12 mouse cellular contexts compared by ENCODE assay signal in genomic region chr10:79861230-79862048, GRCm38 (mm10). TPM values are rescaled to one million over a fixed set of nuclear protein-coding genes. Genes with fewer than 3 reads are reported as not detected.
DNase-seq lines count a peak whose midpoint lies in the region; ATAC-seq lines count a peak whose summit lies in the region.
"Had no signal": no experiment of that assay in that cellular context is flagged by ENCODE, and none has a peak within 500 bp of the region (broad histone marks: within the 10 kb centered on the region; RNA-seq: fewer than 3 reads in every experiment).

No protein-coding gene starts in this region.

- peak overlapping the region; percentile 47; the same call in 1 of the 2 replicates for H3K27ac ChIP-seq in limb, embryonic 15.5 days
- H3K27ac ChIP-seq: stomach, embryonic 15.5 days had no signal

- H3K4me1 ChIP-seq in megakaryocyte, embryonic 14.5 days = peaks cover 84% of the 10 kb centered on the region
- peaks cover 61% of the 10 kb centered on the region for H3K4me1 ChIP-seq in limb, embryonic 15.5 days

- H3K9me3 ChIP-seq in megakaryocyte, embryonic 14.5 days = no peaks in the 10 kb centered on the region
- no peaks in the 10 kb centered on the region for H3K9me3 ChIP-seq in limb, embryonic 15.5 days
- H3K9me3 ChIP-seq: stomach, embryonic 15.5 days had no signal

- peaks cover 92% of the 10 kb centered on the region for H3K36me3 ChIP-seq in megakaryocyte, embryonic 14.5 days (replicated peaks; ENCODE audit: low read length)
- peaks cover 86% of the 10 kb centered on the region for H3K36me3 ChIP-seq in limb, embryonic 15.5 days

- peak; percentile 78 for DNase-seq in cerebellum, adult 9-10 months
- DNase-seq in kidney, adult 11 months = peak; percentile 85
- no peak for DNase-seq in layer of hippocampus, postnatal 14 days (ENCODE audit: low spot score in 2 of 2)
- no peak for DNase-seq in ovary, postnatal 10 days (ENCODE audit: low spot score)
- no peak for DNase-seq in lung, postnatal 36 days
- DNase-seq: liver had no signal

- H3K27me3 ChIP-seq in megakaryocyte, embryonic 14.5 days (replicated peaks) = no peaks in the 10 kb centered on the region
- no peaks in the 10 kb centered on the region for H3K27me3 ChIP-seq in limb, embryonic 15.5 days
- H3K27me3 ChIP-seq: Patski; stomach, embryonic 15.5 days had no signal

- WGBS in limb, embryonic 15.5 days = 67% methylated on average over 25 of the region's 25 CpGs

- no peak for ATAC-seq in megakaryocyte, adult 5-6 weeks (ENCODE audit: poor library complexity, severe bottlenecking)
- ATAC-seq in limb, embryonic 15.5 days (ENCODE audit: insufficient number of reproducible peaks, low FRiP score, low TSS enrichment, low read depth) = no peak
- ATAC-seq: Patski had no signal

- H3K4me2 ChIP-seq in limb, embryonic 15.5 days = no peak overlapping the region
- H3K4me2 ChIP-seq: midbrain, embryonic 11.5 days; stomach, embryonic 15.5 days had no signal

- peak overlapping the region; percentile 9 for H3K4me3 ChIP-seq in megakaryocyte, embryonic 14.5 days (replicated peaks)
- H3K4me3 ChIP-seq in limb, embryonic 15.5 days = no peak overlapping the region
- H3K4me3 ChIP-seq: stomach, embryonic 15.5 days had no signal

- H3K9ac ChIP-seq in limb, embryonic 15.5 days = no peak overlapping the region
- H3K9ac ChIP-seq: stomach, embryonic 15.5 days had no signal

RNA-seq across cellular contexts. Expression of gene Ptbp1, which starts 7.2 kb away (rescaled TPM):
- polyA plus RNA-seq in megakaryocyte, embryonic 14.5 days (2012; ENCODE audit: insufficient read depth, low replicate concordance) = 849 and 1,831 TPM in 2 replicates
- 138 and 144 TPM in 2 replicates for total RNA-seq in megakaryocyte, adult 5-6 weeks (2015)
- 97.9 and 133 TPM in 2 replicates for total RNA-seq in megakaryocyte, adult 5-6 weeks (2017)
- polyA plus RNA-seq in limb, embryonic 15.5 days (2015; fragmentation: Nextera tagmentation; extraction: Ambion mirVana) = 301 and 303 TPM in 2 replicates
- total RNA-seq in layer of hippocampus, postnatal 14 days (2021) = 10 to 100 TPM; 62.9 to 70.2 TPM

RNA-seq across cellular contexts. Expression of gene Prtn3, which starts 12.8 kb away (rescaled TPM):
- 96.7 and 434 TPM in 2 replicates for polyA plus RNA-seq in megakaryocyte, embryonic 14.5 days (2012; ENCODE audit: insufficient read depth, low replicate concordance)
- total RNA-seq in megakaryocyte, adult 5-6 weeks (2015) = 322 and 372 TPM in 2 replicates
- 92.6 and 97.3 TPM in 2 replicates for total RNA-seq in megakaryocyte, adult 5-6 weeks (2017)
- 3.7 and 5.1 TPM in 2 replicates for polyA plus RNA-seq in limb, embryonic 15.5 days (2015; fragmentation: Nextera tagmentation; extraction: Ambion mirVana)
- 1 to 10 TPM; 2.3 to 3.0 TPM for total RNA-seq in layer of hippocampus, postnatal 14 days (2021)

RNA-seq across cellular contexts. Expression of gene Plppr3, which starts 13.0 kb away (rescaled TPM):
- polyA plus RNA-seq in megakaryocyte, embryonic 14.5 days (2012; ENCODE audit: insufficient read depth, low replicate concordance) = 0.80 and 16.9 TPM in 2 replicates
- 6.2 and 10.6 TPM in 2 replicates for total RNA-seq in megakaryocyte, adult 5-6 weeks (2015)
- 13.2 and 17.6 TPM in 2 replicates for total RNA-seq in megakaryocyte, adult 5-6 weeks (2017)
- polyA plus RNA-seq in limb, embryonic 15.5 days (2015; fragmentation: Nextera tagmentation; extraction: Ambion mirVana) = 53.0 and 60.1 TPM in 2 replicates
- total RNA-seq in layer of hippocampus, postnatal 14 days (2021) = 10 to 100 TPM; 53.5 to 57.7 TPM

RNA-seq across cellular contexts. Expression of gene Elane, which starts 24.6 kb away (rescaled TPM):
- 5.6 and 23.2 TPM in 2 replicates for polyA plus RNA-seq in megakaryocyte, embryonic 14.5 days (2012; ENCODE audit: insufficient read depth, low replicate concordance)
- 348 and 366 TPM in 2 replicates for total RNA-seq in megakaryocyte, adult 5-6 weeks (2015)
- total RNA-seq in megakaryocyte, adult 5-6 weeks (2017) = 161 and 164 TPM in 2 replicates
- 0.36 and 0.40 TPM in 2 replicates for polyA plus RNA-seq in limb, embryonic 15.5 days (2015; fragmentation: Nextera tagmentation; extraction: Ambion mirVana)
- not detected for total RNA-seq in layer of hippocampus, postnatal 14 days (2021)
- polyA plus RNA-seq: Patski had no signal

RNA-seq across cellular contexts. Expression of gene Cfd, which starts 29.2 kb away (rescaled TPM):
- not detected in 2 replicates for polyA plus RNA-seq in megakaryocyte, embryonic 14.5 days (2012; ENCODE audit: insufficient read depth, low replicate concordance)
- total RNA-seq in megakaryocyte, adult 5-6 weeks (2015) = not detected in 2 replicates
- not detected in 2 replicates for total RNA-seq in megakaryocyte, adult 5-6 weeks (2017)
- 0.27 TPM in 1 of 2 replicates, not detected in the other for polyA plus RNA-seq in limb, embryonic 15.5 days (2015; fragmentation: Nextera tagmentation; extraction: Ambion mirVana)
- total RNA-seq in layer of hippocampus, postnatal 14 days (2021) = not detected
- polyA plus RNA-seq: midbrain, embryonic 11.5 days; Patski; stomach, embryonic 15.5 days had no signal

Comparison
In these comparisons a context has a peak if more than half of its experiments do, and no peak if none do; other contexts are left out.
1. DNase-seq: peak in cerebellum, adult 9-10 months (single experiment) and kidney, adult 11 months (single experiment); none in layer of hippocampus, postnatal 14 days (0 of 2), ovary, postnatal 10 days (single experiment) and lung, postnatal 36 days (single experiment).
2. RNA of gene Prtn3, which starts 12.8 kb away (total RNA-seq): 92.6 to 372 TPM in megakaryocyte, adult 5-6 weeks; 2.3 to 3.0 TPM in layer of hippocampus, postnatal 14 days; every median in the first group is over 10 times any median in the second.